Mouse (Mus musculus) left cerebral cortex, adult 2 months (tissue): ENCODE data around the gene Zfr2. TPM values are rescaled to one million over a fixed set of nuclear protein-coding genes. Genes with fewer than 3 reads are reported as not detected.

Source experiments
- DNase-seq, 2 experiments: peaks; one replicate each; pipeline ENCODE4 v3.0.0; 2021 to 2022; ENCODE audit warnings: low spot score in 2 of 2, mixed read lengths in 1 of 2; ENCODE audit errors: extremely low spot score in 1 of 2
- H3K27ac ChIP-seq: fragments of 200-600 bp; 2 replicates; pipeline ENCODE4 v1.8.1; 2022
- H3K4me3 ChIP-seq: fragments of 200-600 bp; 2 replicates; pipeline ENCODE4 v1.8.1; 2022
- CTCF ChIP-seq: fragments of 200-600 bp; IDR thresholded peaks from 2 replicates; pipeline ENCODE4 v1.8.1; 2022; ENCODE audit warnings: antibody characterized with exemption, mild to moderate bottlenecking, moderate library complexity
- intact Hi-C: fragments of 180-260 bp; cut with DNase I; formaldehyde crosslinking; loops from one replicate; pipeline ENCODE4 v1.15.1; 2025
- microRNA-seq, 2 experiments: library from miRNA; unstranded; fragments of <30 nt; microRNA quantifications; one replicate each; pipeline ENCODE4 v1.2.0; 2021
- total RNA-seq, 2 experiments: library from RNA; stranded (reverse); gene quantifications; 2 replicates each; pipeline ENCODE4 v1.2.3; 2021

The Zfr2 gene
- total RNA-seq, 2 experiments from 2014 or later = 70.9 to 76.2 TPM

DNA sequence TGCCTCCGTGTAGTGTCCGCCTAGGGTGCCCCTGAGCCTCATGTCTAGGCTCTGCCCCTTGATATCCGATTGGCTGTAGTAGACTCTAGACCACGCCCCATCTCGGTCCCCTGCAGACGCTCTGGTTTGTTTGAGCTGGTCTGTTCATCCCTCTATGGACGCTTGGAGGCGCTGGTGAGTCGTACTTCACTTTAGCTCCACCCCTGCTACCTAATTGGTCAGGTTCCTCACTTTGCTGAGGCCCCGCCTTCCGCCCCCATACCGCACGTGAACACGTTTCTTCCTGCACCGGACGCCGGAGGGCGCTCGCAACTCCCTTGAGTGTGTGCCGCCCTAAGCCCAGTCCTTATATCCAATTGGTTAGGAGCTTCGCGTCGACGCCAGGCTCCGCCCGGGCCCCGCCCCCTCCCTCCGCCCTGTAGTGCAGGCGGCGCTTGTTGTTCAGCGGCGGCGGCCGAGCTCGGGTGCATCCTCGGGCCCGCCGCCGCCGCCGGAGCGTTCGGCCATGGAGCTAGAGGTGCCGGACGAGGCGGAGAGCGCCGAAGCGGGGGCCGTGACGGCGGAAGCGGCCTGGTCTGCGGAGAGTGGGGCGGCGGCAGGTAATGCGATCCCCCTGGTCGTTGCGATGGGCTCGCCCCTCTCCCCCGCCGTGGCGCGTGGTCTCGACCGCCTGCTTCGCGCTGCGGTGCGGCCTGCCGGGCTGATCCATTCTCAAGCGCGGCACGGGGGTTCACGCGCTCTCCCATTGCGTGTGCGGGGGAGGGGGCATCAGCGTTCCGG, 59.8 kb downstream of the Zfr2 start, which contains the start of gene Pip5k1c:
Gene Pip5k1c, plus strand, starts transcription at position 410 of the 780 bp plus-strand sequence.
- intact Hi-C loops = no loop called here
- peak; percentile 99 to 100 for DNase-seq
- Histone ChIP-seq H3K4me3 (peak within 1 kb of the TSS; percentile 96), H3K27ac (peak within 1 kb of the TSS; percentile 98)
- peak; percentile 85 for TF ChIP-seq CTCF

DNA sequence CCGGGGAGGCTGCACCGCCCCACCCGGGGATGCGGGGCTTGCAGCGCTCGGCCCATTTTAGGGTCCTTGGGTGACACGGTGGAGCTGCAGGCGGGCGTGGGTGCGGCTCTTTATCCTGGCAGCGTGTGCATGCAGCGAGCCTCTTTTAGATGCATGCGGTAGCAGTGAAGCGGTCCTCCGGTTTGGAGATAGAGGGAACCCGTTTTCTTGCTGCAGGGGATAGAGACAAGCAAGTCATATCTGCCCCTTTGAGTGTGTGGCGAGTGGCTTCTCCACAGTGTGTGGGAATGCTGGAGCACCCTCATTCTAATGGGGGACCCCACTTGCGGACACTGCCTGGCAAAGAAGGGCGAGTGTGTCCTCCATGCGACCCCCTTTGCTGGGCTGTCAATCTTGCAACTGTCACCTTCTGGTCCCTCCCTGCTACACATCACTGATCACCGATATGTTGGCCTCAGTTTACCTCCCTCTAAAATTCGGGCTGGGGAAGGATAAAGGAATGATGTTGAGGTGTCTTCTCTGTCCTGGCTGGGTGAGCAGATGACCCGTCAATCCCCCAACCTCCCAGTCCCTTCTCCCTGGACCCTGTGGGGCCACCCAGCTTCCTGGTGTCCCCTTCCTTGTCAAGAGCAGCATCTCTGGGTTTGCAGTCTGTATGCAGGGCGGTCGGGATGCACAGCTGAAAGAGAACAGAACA, 60.5 kb downstream of the Zfr2 start:
- no peak for TF ChIP-seq CTCF
- H3K4me3 ChIP-seq = peak overlapping the region; percentile 96
- DNase-seq = no peak
- intact Hi-C loops = no loop called here
- H3K27ac ChIP-seq = peak overlapping the region; percentile 98

DNA sequence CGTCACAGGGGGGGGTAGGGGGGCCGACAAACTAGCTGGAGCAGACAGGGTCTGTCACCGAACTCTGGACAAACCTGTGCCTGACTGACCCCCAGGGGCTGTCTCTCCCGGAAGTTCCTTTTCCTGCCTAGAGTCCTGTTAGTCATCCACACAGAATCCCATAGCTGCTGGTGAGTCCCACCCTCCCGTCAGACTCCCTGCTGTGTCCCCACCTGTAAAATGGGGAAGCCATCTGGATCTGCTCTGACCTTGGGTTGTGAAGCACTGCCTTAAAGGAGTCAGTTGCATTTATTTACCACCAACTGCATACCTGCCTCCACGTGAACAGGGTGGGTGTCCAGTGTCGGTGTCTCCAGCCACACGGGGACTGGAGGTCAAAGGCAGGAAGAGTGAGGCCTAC, 61.5 kb downstream of the Zfr2 start:
- H3K4me3 ChIP-seq = peak overlapping the region; percentile 96
- peak overlapping the region; percentile 98 for H3K27ac ChIP-seq
- intact Hi-C loops = no loop called here
- DNase-seq = no peak
- TF ChIP-seq CTCF = no peak

GRCm38 (mm10) chr10:81295185-81295584, 62.2 kb downstream of the Zfr2 start:
- intact Hi-C loops = no loop called here
- peak in 1 of 2 experiments; percentile 56 for DNase-seq
- TF ChIP-seq CTCF = no peak
- Histone ChIP-seq H3K4me3 (peak overlapping the region; percentile 96), H3K27ac (peak overlapping the region; percentile 98)

DNA sequence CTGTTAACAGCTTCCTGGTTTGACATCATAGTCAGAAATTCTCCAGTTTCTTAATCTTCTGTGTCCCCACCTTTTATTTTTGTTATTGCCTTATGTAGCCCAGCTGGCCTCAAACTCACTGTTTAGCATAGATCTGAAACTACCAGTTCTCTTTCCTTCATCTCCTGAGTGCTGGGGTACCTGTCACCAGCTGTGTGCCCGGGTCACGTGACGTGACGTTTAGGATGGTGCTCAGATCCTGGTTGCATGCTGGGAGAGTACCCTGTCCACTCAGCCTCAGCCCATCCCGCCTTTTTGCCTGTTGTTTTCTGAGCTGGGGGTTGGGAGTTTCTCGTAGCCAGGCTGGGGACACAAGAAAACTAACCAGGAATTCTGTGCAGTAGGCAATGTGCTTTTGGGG, 64.3 kb downstream of the Zfr2 start:
- Histone ChIP-seq H3K27ac (peak overlapping the region; percentile 98), H3K4me3 (no peak overlapping the region)
- intact Hi-C loops = no loop called here
- TF ChIP-seq CTCF = no peak
- no peak for DNase-seq

DNA sequence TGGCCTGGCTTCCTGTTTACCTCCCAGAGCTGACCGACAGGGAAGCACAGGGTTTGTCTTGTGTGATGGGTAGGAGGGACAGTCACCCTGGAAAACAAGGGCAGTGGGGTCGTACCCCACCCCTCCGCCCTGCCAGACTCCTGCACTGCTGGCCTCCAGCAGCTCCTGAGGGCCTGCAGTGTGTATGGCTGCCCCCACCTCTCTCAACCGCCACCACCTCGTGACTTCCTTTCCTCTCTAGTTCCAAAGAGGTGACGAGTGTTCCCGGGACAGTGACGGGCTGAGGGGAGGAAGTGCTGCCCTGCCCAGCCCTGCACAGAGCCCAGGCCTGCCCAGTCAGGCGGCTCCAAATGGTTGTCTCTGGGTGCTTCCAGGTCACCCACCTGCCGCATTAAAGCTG, 64.9 kb downstream of the Zfr2 start:
- no peak overlapping the region for H3K4me3 ChIP-seq
- DNase-seq = no peak
- TF ChIP-seq CTCF = no peak
- peak overlapping the region; percentile 98 for H3K27ac ChIP-seq
- intact Hi-C loops = no loop called here

DNA sequence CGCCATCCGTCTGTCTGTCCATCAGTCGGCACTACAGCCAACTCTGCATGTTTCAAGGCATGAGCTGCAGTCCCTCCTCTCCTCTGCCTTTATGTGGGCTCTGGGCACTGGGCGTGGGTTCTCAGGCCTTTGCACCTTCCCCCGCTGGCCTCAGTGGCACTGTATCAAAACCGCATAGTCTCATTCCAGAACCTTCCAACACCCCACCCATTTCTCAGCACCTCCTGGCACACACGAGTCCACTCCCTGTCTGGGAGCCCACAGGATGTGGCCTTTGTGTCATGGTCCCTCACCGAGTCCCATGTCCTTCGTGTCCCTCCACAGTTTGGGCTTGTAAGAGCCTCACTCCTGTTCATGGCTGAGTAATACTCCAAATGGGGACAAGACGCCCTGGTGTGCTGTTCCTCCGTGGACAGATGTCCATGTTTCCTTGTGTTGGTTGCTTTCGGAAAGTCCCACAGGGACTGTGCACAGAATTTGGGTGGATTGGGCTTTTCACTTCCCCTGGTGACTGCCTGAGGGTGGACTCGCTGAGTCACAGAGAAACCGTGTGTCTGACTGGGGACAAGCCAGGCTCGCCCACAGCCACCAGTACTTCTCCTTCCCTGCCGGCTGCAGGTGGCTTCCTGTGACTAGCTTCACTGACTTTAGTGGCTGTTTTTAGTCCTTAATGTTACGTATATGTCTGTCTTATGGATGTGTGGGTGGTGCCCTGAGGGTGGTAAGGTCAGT, 65.6 kb downstream of the Zfr2 start:
- intact Hi-C loops = no loop called here
- Histone ChIP-seq H3K4me3 (no peak overlapping the region), H3K27ac (peak overlapping the region; percentile 98)
- DNase-seq = peak; percentile 55 to 78
- TF ChIP-seq CTCF = peak; percentile 24

DNA sequence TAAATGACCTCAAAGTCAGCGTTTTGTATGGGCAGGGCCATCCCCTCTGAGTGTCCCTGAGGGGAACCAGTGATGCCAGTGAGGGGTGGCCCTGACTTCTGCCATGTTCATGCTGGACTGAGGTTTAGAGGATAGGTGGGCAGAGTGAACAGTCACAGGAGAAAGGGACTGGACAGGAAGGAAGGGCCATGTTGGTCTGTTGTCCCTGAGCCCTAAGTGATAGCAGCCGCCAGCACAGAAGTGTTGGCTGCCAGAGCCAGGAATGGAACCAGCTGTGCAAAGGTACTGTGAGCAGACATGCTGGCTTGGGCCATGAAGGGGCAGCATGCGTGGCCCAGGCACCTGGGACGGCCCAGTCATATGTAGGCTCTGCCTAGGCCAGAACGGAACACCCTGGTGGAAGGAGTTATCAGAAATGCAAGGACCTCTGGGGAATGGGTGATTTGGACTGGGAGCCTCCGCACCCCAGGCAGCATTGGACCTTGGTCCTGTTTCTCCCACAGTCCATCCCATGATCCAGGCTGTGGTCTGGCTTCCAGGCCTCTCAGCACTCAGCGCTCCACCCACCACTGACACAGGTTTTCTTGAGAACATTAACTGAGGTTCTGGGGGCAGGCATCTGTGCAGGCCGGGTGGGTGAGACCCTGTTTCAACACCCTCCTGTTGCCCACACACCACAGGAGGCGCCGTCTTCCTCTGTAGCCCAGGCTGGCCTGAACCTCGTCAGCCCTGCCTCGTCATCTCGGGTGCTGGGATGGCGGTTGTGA, 66.8 kb downstream of the Zfr2 start:
- Histone ChIP-seq H3K27ac (peak overlapping the region; percentile 98), H3K4me3 (no peak overlapping the region)
- intact Hi-C loops = no loop called here
- DNase-seq = no peak
- TF ChIP-seq CTCF = no peak

GRCm38 (mm10) chr10:81300352-81300907, 67.5 kb downstream of the Zfr2 start:
- H3K27ac ChIP-seq = peak overlapping the region; percentile 98
- no peak for DNase-seq
- no peak for TF ChIP-seq CTCF
- H3K4me3 ChIP-seq = no peak overlapping the region
- intact Hi-C loops = no loop called here

DNA sequence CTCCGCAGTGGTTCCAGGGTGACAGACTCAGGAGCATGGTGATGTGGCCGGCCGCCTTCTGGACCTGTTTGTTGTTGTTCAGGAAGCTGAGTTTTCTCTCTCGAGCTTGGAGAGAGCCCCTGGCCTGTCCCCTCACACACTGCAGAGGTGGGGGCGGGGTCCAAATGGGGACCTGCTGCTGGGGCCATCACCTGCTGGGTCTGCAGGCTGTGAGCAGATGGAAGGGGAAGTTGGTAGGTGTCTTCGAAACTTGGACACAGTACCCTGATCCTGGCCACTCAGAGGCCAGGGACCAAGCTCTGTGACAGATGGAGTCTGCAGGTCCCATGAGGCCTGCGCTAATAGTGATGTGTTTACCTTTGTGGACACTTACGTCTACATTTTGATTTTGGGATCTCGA, 68.4 kb downstream of the Zfr2 start:
- DNase-seq = no peak
- TF ChIP-seq CTCF = no peak
- intact Hi-C loops = no loop called here
- no peak overlapping the region for H3K4me3 ChIP-seq
- peak overlapping the region; percentile 94; the same call in 1 of the 2 replicates for H3K27ac ChIP-seq

Small RNA genes lying within 50 kb of the gene (microRNA-seq; reads per million reads assigned to microRNA genes)
- gene Mir3057 = 35.6 to 49.9 reads per million in 2 experiments

Other genes starting within 250 kb of the Zfr2 start
- gene Gng7, start 218.2 kb upstream of the Zfr2 start, total RNA-seq = 100 to 1,000 TPM in 1 of 2 experiments, 10 to 100 TPM in 1; 66.6 to 111 TPM
- 100 to 1,000 TPM; 100 to 116 TPM for gene Diras1, start 207.5 kb upstream of the Zfr2 start, total RNA-seq
- gene Slc39a3, start 195.7 kb upstream of the Zfr2 start, total RNA-seq = 10 to 100 TPM; 61.3 to 62.5 TPM
- gene Sgta, start 173.0 kb upstream of the Zfr2 start, total RNA-seq = 100 to 1,000 TPM; 171 to 173 TPM
- 10 to 100 TPM; 51.0 to 51.1 TPM for gene Thop1, start 163.1 kb upstream of the Zfr2 start, total RNA-seq
- under 1 TPM; 0.25 to 0.33 TPM for gene Creb3l3, start 134.3 kb upstream of the Zfr2 start, total RNA-seq
- 100 to 1,000 TPM; 136 to 150 TPM for gene Map2k2, start 127.2 kb upstream of the Zfr2 start, total RNA-seq
- 100 to 1,000 TPM; 130 to 132 TPM for gene Zbtb7a, start 97.9 kb upstream of the Zfr2 start, total RNA-seq
- 10 to 100 TPM; 26.7 to 32.0 TPM for gene Pias4, start 65.2 kb upstream of the Zfr2 start, total RNA-seq
- gene Eef2, start 56.5 kb upstream of the Zfr2 start, total RNA-seq = 100 to 1,000 TPM; 884 to 901 TPM
- gene Dapk3, start 50.1 kb upstream of the Zfr2 start, total RNA-seq = 10 to 100 TPM; 74.6 to 89.4 TPM
- gene 4930442H23Rik, start 49.3 kb upstream of the Zfr2 start, total RNA-seq = not detected
- gene Nmrk2, start 31.1 kb upstream of the Zfr2 start, total RNA-seq = under 1 TPM in 1 of 2 experiments, not detected in 1; 0.42 TPM
- 100 to 1,000 TPM; 203 to 206 TPM for gene Atcay, start 2.3 kb upstream of the Zfr2 start, total RNA-seq
- gene Matk, start 19.8 kb downstream of the Zfr2 start, total RNA-seq = 100 to 1,000 TPM; 212 to 221 TPM
- 10 to 100 TPM; 41.3 to 42.8 TPM for gene Mrpl54, start 33.8 kb downstream of the Zfr2 start, total RNA-seq
- 10 to 100 TPM; 35.8 to 38.6 TPM for gene Apba3, start 33.8 kb downstream of the Zfr2 start, total RNA-seq
- under 1 TPM; 0.26 to 0.45 TPM for gene Tjp3, start 58.4 kb downstream of the Zfr2 start, total RNA-seq
- gene Pip5k1c, start 59.8 kb downstream of the Zfr2 start, total RNA-seq = 100 to 1,000 TPM; 431 TPM
- 10 to 100 TPM; 31.3 to 31.8 TPM for gene Cactin, start 87.9 kb downstream of the Zfr2 start, total RNA-seq
- under 1 TPM; 0.70 to 0.82 TPM for gene Tbxa2r, start 95.6 kb downstream of the Zfr2 start, total RNA-seq
- gene Gipc3, start 110.1 kb downstream of the Zfr2 start, total RNA-seq = 1 to 10 TPM; 1.7 to 2.1 TPM
- 10 to 100 TPM; 27.3 to 29.5 TPM for gene Hmg20b, start 117.3 kb downstream of the Zfr2 start, total RNA-seq
- gene Mfsd12, start 124.3 kb downstream of the Zfr2 start, total RNA-seq = 10 to 100 TPM; 38.2 to 40.2 TPM
- gene 4930404N11Rik, start 132.7 kb downstream of the Zfr2 start, total RNA-seq = 1 to 10 TPM in 1 of 2 experiments, under 1 TPM in 1; 1.00 to 1.3 TPM
- gene Fzr1, start 145.4 kb downstream of the Zfr2 start, total RNA-seq = 10 to 100 TPM; 69.1 to 70.6 TPM
- gene Dohh, start 151.3 kb downstream of the Zfr2 start, total RNA-seq = 10 to 100 TPM; 87.1 to 95.1 TPM
- 1 to 10 TPM; 2.0 to 3.4 TPM for gene Gm48551, start 151.3 kb downstream of the Zfr2 start, total RNA-seq
- gene Gm48552, start 155.8 kb downstream of the Zfr2 start, total RNA-seq = 1 to 10 TPM; 5.1 to 7.1 TPM
- gene Smim24, start 159.9 kb downstream of the Zfr2 start, total RNA-seq = 1 to 10 TPM; 1.3 to 1.4 TPM
- gene Nfic, start 222.5 kb downstream of the Zfr2 start, total RNA-seq = 10 to 100 TPM; 93.4 to 94.9 TPM
- 100 to 1,000 TPM; 284 to 288 TPM for gene Celf5, start 249.6 kb downstream of the Zfr2 start, total RNA-seq